Mouse (Mus musculus): ENCODE measurements around the gene Gdap1l1. TPM values are rescaled to one million over a fixed set of nuclear protein-coding genes. Genes with fewer than 3 reads are reported as not detected.

Gene Gdap1l1
- total and polyA plus RNA-seq, 3 experiments, result 0.16 TPM; not detected in 2

- TF ChIP-seq TAL1 (conservative IDR thresholded peaks at IDR 0.05; ENCODE audit: low read depth, low read length) (no peak), GATA2 (IDR thresholded peaks at IDR 0.05; ENCODE audit: borderline replicate concordance, low read depth, low read length) (no peak)
- Histone ChIP-seq H3K27me3 (ENCODE audit: insufficient read depth, low read length) (peaks cover 18% of the 10 kb centered on the region), H3K4me1 (ENCODE audit: insufficient read depth, low read depth, low read length) (no peaks in the 10 kb centered on the region), H3K9me3 (replicated peaks) (no peaks in the 10 kb centered on the region), H3K36me3 (replicated peaks) (no peaks in the 10 kb centered on the region), H3K4me3 (ENCODE audit: low read depth, low read length) (no peak overlapping the region)
- ATAC-seq (ENCODE audit: extremely low read depth, insufficient number of reproducible peaks, low FRiP score, poor library complexity, severe bottlenecking), result no peak
- DNase-seq (ENCODE audit: low spot score), result no peak
These were observed 9.1 kb downstream of the Gdap1l1 start for GRCm38 (mm10) chr2:163447375-163447774.

- no peaks in the 10 kb centered on the region for H3K9me3 ChIP-seq (replicated peaks)
- ATAC-seq (ENCODE audit: extremely low read depth, insufficient number of reproducible peaks, low FRiP score, poor library complexity, severe bottlenecking) (no peak), DNase-seq (ENCODE audit: low spot score) (no peak)
- no peaks in the 10 kb centered on the region for H3K4me1 ChIP-seq (ENCODE audit: insufficient read depth, low read depth, low read length)
- H3K36me3 ChIP-seq (replicated peaks), result no peaks in the 10 kb centered on the region
- no peak overlapping the region for H3K4me3 ChIP-seq (ENCODE audit: low read depth, low read length)
- no peak for TF ChIP-seq GATA2 (IDR thresholded peaks at IDR 0.05; ENCODE audit: borderline replicate concordance, low read depth, low read length)
- TF ChIP-seq CTCF (IDR thresholded peaks at IDR 0.05; ENCODE audit: low read depth, low read length), result no peak
- TF ChIP-seq TAL1 (conservative IDR thresholded peaks at IDR 0.05; ENCODE audit: low read depth, low read length), result no peak
- H3K27me3 ChIP-seq (ENCODE audit: insufficient read depth, low read length), result peaks cover 9% of the 10 kb centered on the region; the same call in 1 of the 2 replicates
These were observed 11.0 kb downstream of the Gdap1l1 start for GRCm38 (mm10) chr2:163449276-163449675.

- Histone ChIP-seq H3K36me3 (replicated peaks) (no peaks in the 10 kb centered on the region), H3K4me3 (ENCODE audit: low read depth, low read length) (no peak overlapping the region), H3K9me3 (replicated peaks) (no peaks in the 10 kb centered on the region), H3K4me1 (ENCODE audit: insufficient read depth, low read depth, low read length) (no peaks in the 10 kb centered on the region), H3K27me3 (ENCODE audit: insufficient read depth, low read length) (peaks cover 6% of the 10 kb centered on the region; the same call in 1 of the 2 replicates)
- TF ChIP-seq GATA2 (IDR thresholded peaks at IDR 0.05; ENCODE audit: borderline replicate concordance, low read depth, low read length) (no peak), CTCF (IDR thresholded peaks at IDR 0.05; ENCODE audit: low read depth, low read length) (no peak), GATA1 (IDR thresholded peaks at IDR 0.05; ENCODE audit: borderline replicate concordance, low read length) (no peak), TAL1 (conservative IDR thresholded peaks at IDR 0.05; ENCODE audit: low read depth, low read length) (no peak), POLR2AphosphoS5 (IDR thresholded peaks at IDR 0.05; ENCODE audit: insufficient replicate concordance, low read depth, low read length) (no peak)
- DNase-seq (ENCODE audit: low spot score) (no peak), ATAC-seq (ENCODE audit: extremely low read depth, insufficient number of reproducible peaks, low FRiP score, poor library complexity, severe bottlenecking) (no peak)
These were observed 12.5 kb downstream of the Gdap1l1 start for GRCm38 (mm10) chr2:163450668-163451295.

GRCm38 (mm10) chr2:163452738-163453137, 14.5 kb downstream of the Gdap1l1 start:
- no peak for TF ChIP-seq CTCF (IDR thresholded peaks at IDR 0.05; ENCODE audit: low read depth, low read length)
- TF ChIP-seq POLR2AphosphoS5 (IDR thresholded peaks at IDR 0.05; ENCODE audit: insufficient replicate concordance, low read depth, low read length), result no peak
- no peak for TF ChIP-seq GATA1 (IDR thresholded peaks at IDR 0.05; ENCODE audit: borderline replicate concordance, low read length)
- no peak for TF ChIP-seq TAL1 (conservative IDR thresholded peaks at IDR 0.05; ENCODE audit: low read depth, low read length)
- no peak for TF ChIP-seq GATA2 (IDR thresholded peaks at IDR 0.05; ENCODE audit: borderline replicate concordance, low read depth, low read length)
- no peaks in the 10 kb centered on the region for H3K9me3 ChIP-seq (replicated peaks)
- H3K27me3 ChIP-seq (ENCODE audit: insufficient read depth, low read length), result no peaks in the 10 kb centered on the region; the same call in 1 of the 2 replicates
- no peaks in the 10 kb centered on the region for H3K36me3 ChIP-seq (replicated peaks)
- no peaks in the 10 kb centered on the region for H3K4me1 ChIP-seq (ENCODE audit: insufficient read depth, low read depth, low read length)
- ATAC-seq (ENCODE audit: extremely low read depth, insufficient number of reproducible peaks, low FRiP score, poor library complexity, severe bottlenecking) (no peak), DNase-seq (ENCODE audit: low spot score) (no peak)
- H3K4me3 ChIP-seq (ENCODE audit: low read depth, low read length), result no peak overlapping the region

GRCm38 (mm10) chr2:163453378-163453777, 15.1 kb downstream of the Gdap1l1 start:
- no peak for ATAC-seq (ENCODE audit: extremely low read depth, insufficient number of reproducible peaks, low FRiP score, poor library complexity, severe bottlenecking)
- no peaks in the 10 kb centered on the region for H3K9me3 ChIP-seq (replicated peaks)
- no peak for TF ChIP-seq POLR2AphosphoS5 (IDR thresholded peaks at IDR 0.05; ENCODE audit: insufficient replicate concordance, low read depth, low read length)
- H3K36me3 ChIP-seq (replicated peaks), result no peaks in the 10 kb centered on the region
- no peaks in the 10 kb centered on the region for H3K4me1 ChIP-seq (ENCODE audit: insufficient read depth, low read depth, low read length)
- no peak for DNase-seq (ENCODE audit: low spot score)
- no peak overlapping the region for H3K4me3 ChIP-seq (ENCODE audit: low read depth, low read length)
- no peaks in the 10 kb centered on the region; the same call in 1 of the 2 replicates for H3K27me3 ChIP-seq (ENCODE audit: insufficient read depth, low read length)

GRCm38 (mm10) chr2:163458539-163459265, 20.4 kb downstream of the Gdap1l1 start:
- ATAC-seq (ENCODE audit: extremely low read depth, insufficient number of reproducible peaks, low FRiP score, poor library complexity, severe bottlenecking) (no peak), DNase-seq (ENCODE audit: low spot score) (no peak)
- H3K27me3 ChIP-seq (ENCODE audit: insufficient read depth, low read length), result no peaks in the 10 kb centered on the region
- no peak overlapping the region for H3K4me3 ChIP-seq (ENCODE audit: low read depth, low read length)
- no peak for TF ChIP-seq CTCF (IDR thresholded peaks at IDR 0.05; ENCODE audit: low read depth, low read length)
- TF ChIP-seq POLR2AphosphoS5 (IDR thresholded peaks at IDR 0.05; ENCODE audit: insufficient replicate concordance, low read depth, low read length), result no peak
- no peak for TF ChIP-seq GATA1 (IDR thresholded peaks at IDR 0.05; ENCODE audit: borderline replicate concordance, low read length)
- no peak for TF ChIP-seq GATA2 (IDR thresholded peaks at IDR 0.05; ENCODE audit: borderline replicate concordance, low read depth, low read length)
- no peak for TF ChIP-seq TAL1 (conservative IDR thresholded peaks at IDR 0.05; ENCODE audit: low read depth, low read length)
- no peaks in the 10 kb centered on the region for H3K9me3 ChIP-seq (replicated peaks)
- H3K36me3 ChIP-seq (replicated peaks), result peaks cover 3% of the 10 kb centered on the region
- H3K4me1 ChIP-seq (ENCODE audit: insufficient read depth, low read depth, low read length), result no peaks in the 10 kb centered on the region
